Mouse (Mus musculus): ENCODE measurements around the gene Cpeb3.
"Not testable (repeated sequence)": the region's sequence is repeated elsewhere in the genome, so short reads cannot be mapped to it uniquely, and the experiment has no call there.

Cpeb3 gene

GRCm38 (mm10) chr19:37208176-37208755 is at the start of gene Cpeb3:
Gene Cpeb3, minus strand, starts transcription at chr19:37208601.
- DNase-seq (ENCODE audit: low read depth): no peak

GRCm38 (mm10) chr19:37255321-37255720 is 46.9 kb upstream of the Cpeb3 start:
- DNase-seq (ENCODE audit: low read depth): no peak

- DNase-seq (ENCODE audit: low read depth): no peak
These were observed 43.7 kb upstream of the Cpeb3 start for GRCm38 (mm10) chr19:37252104-37252503.

- no peak for DNase-seq (ENCODE audit: low read depth)
These were observed 39.8 kb upstream of the Cpeb3 start for GRCm38 (mm10) chr19:37248199-37248598.

GRCm38 (mm10) chr19:37246859-37247258 is 38.5 kb upstream of the Cpeb3 start:
- no peak for DNase-seq (ENCODE audit: low read depth)

DNA sequence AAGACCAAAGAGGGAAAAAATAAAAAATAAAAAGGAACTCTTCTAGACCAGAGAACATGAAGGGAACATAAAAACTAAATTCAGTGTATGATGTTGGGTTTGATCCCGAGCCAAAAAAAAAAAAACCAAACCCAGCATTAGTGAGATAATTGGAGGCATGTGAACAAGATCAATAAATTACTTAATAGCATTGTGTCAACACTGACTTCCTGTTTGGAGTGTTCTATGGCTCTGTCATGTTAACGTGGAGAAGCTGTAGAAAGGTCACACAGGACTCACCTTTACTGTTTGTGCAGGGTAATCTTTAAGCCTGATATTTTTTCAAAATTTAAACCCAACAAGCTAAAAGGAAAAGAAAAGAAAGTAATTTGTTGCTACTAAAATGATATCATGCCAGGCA is 34.3 kb upstream of the Cpeb3 start:
- DNase-seq (ENCODE audit: low read depth): no peak

DNA sequence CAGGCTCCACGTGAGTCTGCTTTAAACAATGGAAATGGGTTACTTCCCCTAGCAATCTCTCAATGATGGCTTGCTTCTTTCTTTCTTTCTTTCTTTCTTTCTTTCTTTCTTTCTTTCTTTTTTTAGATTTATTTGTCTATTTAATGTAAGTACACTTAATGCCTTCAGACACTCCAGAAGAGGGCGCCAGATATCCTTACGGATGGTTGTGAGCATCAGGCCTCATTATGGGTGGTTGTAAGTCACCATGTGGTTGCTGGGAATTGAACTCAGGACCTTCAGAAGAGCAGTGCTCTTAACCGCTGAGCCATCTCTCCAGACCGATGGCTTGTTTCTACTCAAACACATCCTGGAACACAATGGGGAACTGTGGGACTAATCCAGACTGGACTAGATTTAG is 32.8 kb upstream of the Cpeb3 start:
- no peak for DNase-seq (ENCODE audit: low read depth)

GRCm38 (mm10) chr19:37239096-37239495 is 30.7 kb upstream of the Cpeb3 start:
- DNase-seq (ENCODE audit: low read depth): no peak

- DNase-seq (ENCODE audit: low read depth): no peak
These were observed 30.2 kb upstream of the Cpeb3 start for GRCm38 (mm10) chr19:37238651-37239050.

GRCm38 (mm10) chr19:37237712-37238437 is 29.5 kb upstream of the Cpeb3 start:
- DNase-seq (ENCODE audit: low read depth): no peak

DNA sequence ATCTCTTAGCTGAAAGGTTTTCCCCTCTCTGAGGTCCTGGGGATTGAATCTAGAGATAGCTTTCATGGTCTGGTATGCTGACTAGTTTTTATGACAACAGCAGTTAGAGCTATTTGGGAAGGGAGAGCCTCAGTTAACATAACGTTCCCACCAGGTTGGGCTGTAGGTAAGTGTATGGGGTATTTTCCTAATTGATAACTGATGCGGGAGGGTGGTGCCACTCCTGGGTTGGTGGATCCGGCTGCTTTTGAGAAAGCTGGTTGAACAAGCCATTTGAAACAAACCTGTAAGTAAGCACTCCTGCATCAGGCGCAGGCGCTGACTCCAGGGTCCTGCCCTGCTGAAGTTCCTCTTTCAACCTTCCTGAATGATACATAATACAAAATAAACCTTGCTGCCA is 28.9 kb upstream of the Cpeb3 start:
- no peak for DNase-seq (ENCODE audit: low read depth)

DNA sequence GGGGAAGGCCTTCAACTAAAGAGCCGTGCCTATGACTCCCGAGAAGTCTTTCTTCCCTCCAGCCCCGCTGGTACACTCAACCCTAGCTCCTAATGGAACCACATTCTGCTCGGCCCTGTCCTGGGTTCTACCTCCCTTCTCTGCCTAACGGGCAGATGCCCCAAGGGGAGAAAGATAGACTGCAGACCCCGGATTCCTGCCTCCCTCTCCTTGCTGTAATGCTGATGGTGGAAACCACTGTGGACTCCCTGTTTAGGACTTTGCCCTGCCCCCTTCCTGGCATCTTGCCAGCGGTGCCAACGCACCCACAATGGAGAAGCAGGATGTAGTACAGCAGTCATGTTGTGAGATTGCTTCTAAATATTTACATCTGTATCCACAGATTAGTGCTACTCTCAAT is 27.4 kb upstream of the Cpeb3 start:
- DNase-seq (ENCODE audit: low read depth): no peak

- no peak for DNase-seq (ENCODE audit: low read depth)
These were observed 25.4 kb upstream of the Cpeb3 start for GRCm38 (mm10) chr19:37233561-37234539.

DNA sequence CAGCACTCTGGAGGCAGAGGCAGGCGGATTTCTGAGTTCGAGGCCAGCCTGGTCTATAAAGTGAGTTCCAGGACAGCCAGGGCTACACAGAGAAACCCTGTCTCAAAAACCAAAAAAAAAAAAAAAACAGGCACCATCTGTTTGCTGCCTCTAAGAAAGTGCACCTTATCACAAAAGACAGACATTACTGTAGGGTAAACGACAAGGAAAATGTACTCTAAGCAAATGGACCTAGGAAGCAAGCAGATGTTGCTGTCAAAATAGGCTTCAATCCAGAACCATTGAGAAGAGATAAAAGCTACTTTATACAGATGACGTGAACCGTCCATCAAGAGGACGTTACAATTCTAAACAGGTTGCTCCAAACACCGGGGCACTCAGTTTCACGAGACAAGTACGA is 24.2 kb upstream of the Cpeb3 start:
- DNase-seq (ENCODE audit: low read depth): not testable (repeated sequence)

DNA sequence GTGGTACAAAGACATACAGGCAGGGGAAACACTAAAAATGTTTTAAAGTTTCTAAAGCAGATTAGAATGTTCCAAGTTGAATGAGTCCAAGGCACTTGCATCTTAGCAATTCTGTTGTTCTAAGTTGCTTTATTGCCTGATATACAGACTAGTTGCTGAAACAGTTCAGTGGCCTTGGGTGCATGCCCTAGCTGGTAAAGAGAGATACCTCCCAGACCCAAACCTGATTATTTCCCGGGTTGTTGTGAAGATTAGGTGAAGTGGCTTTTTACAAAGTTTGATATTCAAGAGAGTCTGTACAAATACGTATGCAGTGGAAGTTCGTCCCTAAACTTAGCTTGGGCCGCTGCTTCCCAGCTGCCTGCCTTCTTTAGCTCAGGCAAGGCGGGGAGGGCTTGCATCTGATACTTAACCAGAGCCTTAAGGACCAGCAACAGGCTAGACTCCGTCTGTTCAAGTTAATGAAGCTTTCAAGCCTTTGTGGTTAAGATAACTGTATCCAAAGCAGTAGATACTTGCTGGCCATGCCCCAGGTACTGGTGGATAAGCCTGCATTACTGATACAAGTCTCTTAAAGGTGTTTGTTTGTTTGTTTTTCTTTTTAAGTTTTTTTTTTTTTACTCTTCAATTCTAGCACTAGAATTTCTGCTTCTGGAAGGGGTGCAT is 16.9 kb upstream of the Cpeb3 start:
- no peak for DNase-seq (ENCODE audit: low read depth)

GRCm38 (mm10) chr19:37214711-37215110 is 6.3 kb upstream of the Cpeb3 start:
- no peak for DNase-seq (ENCODE audit: low read depth)

DNA sequence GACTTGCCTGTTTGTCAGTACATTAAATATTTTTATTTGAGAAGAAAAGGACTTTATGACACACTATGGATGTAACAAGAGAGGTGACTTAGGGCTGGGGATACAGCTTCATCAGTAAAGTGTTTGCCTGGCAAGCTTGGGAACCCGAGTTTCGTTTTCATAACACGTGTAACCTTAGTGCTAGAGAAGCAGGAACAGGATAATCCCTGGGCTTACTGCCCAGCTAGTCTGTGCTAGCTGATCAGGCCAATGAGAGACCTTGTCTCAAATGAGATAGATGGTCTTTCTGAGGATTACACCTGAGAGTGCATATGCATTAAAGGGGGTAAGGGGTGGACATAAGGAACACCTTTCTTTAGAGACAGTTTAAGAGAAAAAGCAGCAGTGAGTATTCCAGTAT is 3.0 kb upstream of the Cpeb3 start:
- no peak for DNase-seq (ENCODE audit: low read depth)

- DNase-seq (ENCODE audit: low read depth): no peak
These were observed 2.1 kb upstream of the Cpeb3 start for GRCm38 (mm10) chr19:37210457-37210856.

DNA sequence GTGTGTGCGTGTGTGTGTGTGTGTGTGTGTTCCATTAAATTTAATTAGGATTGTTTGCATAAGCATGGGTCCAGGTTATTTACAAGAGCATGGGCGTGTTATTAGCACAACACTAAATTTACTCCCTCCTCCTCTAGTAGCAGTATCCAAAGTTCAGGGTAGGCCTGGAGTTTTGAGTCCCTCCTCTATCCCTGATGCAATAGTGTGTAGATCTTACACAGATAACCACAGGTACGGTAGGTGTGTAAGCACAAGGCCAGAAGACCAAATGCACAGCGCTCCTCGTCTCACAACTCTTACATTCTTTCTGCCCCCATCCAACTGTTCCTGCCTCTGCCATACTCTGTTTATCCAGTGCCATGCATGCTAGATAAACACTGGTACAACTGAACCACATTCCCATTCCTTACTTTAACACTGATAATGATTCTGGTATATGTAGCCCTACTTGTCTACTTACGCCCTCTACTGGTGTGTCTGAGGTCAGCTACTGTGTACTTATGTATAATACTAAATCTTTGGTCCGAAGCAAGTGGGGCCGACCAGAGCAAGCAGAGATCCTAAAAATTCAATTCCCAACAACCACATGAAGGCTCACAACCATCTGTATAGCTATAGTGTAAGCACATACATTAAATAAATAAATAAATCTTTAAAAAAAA is 1.2 kb upstream of the Cpeb3 start:
- DNase-seq (ENCODE audit: low read depth): no peak

GRCm38 (mm10) chr19:37208986-37209385 is 585 bp upstream of the Cpeb3 start:
- DNase-seq (ENCODE audit: low read depth): no peak

- DNase-seq (ENCODE audit: low read depth): no peak
These were observed 862 bp downstream of the Cpeb3 start, which contains the start of gene March5 for GRCm38 (mm10) chr19:37207303-37208175. Gene March5, plus strand, starts transcription at chr19:37207543.

Measured in fibroblast of lung, adult 2 months (primary cell).